Comparison of ENCODE assay signal across 9 mouse cellular contexts in genomic region chr7:80657896-80658295, GRCm38 (mm10). TPM values are rescaled to one million over a fixed set of nuclear protein-coding genes. Genes with fewer than 3 reads are reported as not detected.
DNase-seq lines count a peak whose midpoint lies in the region; ATAC-seq lines count a peak whose summit lies in the region.
"Had no signal": no experiment of that assay in that cellular context is flagged by ENCODE, and none has a peak within 500 bp of the region (broad histone marks: within the 10 kb centered on the region; RNA-seq: fewer than 3 reads in every experiment).

No protein-coding gene starts in this region.

- no peak for DNase-seq in forebrain, embryonic 10.5 days (ENCODE audit: extremely low spot score, low spot score)
- DNase-seq in 3T3-L1 (ENCODE audit: low read depth, low spot score): peak; percentile 88
- peak; percentile 77 to 87 for DNase-seq in heart, adult 18-20 months
- DNase-seq in thymus, postnatal 4 days: no peak
- DNase-seq in left cerebral cortex, adult 9 months (ENCODE audit: low spot score in 2 of 2): no peak
- no peak for DNase-seq in c-Kit-positive CD71-positive TER-119-positive erythroid progenitor cells, embryonic 14.5 days (ENCODE audit: low spot score)

- no peak overlapping the region for H3K9ac ChIP-seq in forebrain, embryonic 13.5 days
- no peak overlapping the region for H3K9ac ChIP-seq in lung, embryonic 15.5 days

- WGBS in forebrain, embryonic 13.5 days: 63% methylated on average over 8 of the region's 8 CpGs
- 90% methylated on average over 8 of the region's 8 CpGs for WGBS in forebrain, embryonic 10.5 days
- WGBS in lung, embryonic 15.5 days: 27% methylated on average over 8 of the region's 8 CpGs

- H3K27me3 ChIP-seq in forebrain, embryonic 13.5 days: no peaks in the 10 kb centered on the region
- H3K27me3 ChIP-seq in forebrain, embryonic 10.5 days (ENCODE audit: poor library complexity, severe bottlenecking): no peaks in the 10 kb centered on the region
- no peaks in the 10 kb centered on the region for H3K27me3 ChIP-seq in lung, embryonic 15.5 days
- H3K27me3 ChIP-seq: CH12.LX had no signal

- no peak overlapping the region for H3K4me3 ChIP-seq in forebrain, embryonic 13.5 days
- no peak overlapping the region for H3K4me3 ChIP-seq in forebrain, embryonic 10.5 days
- H3K4me3 ChIP-seq in lung, embryonic 15.5 days: no peak overlapping the region

- H3K36me3 ChIP-seq in forebrain, embryonic 13.5 days (ENCODE audit: poor library complexity, severe bottlenecking): no peaks in the 10 kb centered on the region
- no peaks in the 10 kb centered on the region for H3K36me3 ChIP-seq in forebrain, embryonic 10.5 days (replicated peaks)
- H3K36me3 ChIP-seq in lung, embryonic 15.5 days: no peaks in the 10 kb centered on the region

- H3K4me2 ChIP-seq in forebrain, embryonic 13.5 days: no peak overlapping the region
- peak overlapping the region; percentile 25 for H3K4me2 ChIP-seq in lung, embryonic 15.5 days

- ATAC-seq in forebrain, embryonic 13.5 days: no peak
- ATAC-seq in lung, embryonic 15.5 days (ENCODE audit: borderline replicate concordance, extremely low read depth, low FRiP score, low TSS enrichment): peak; percentile 88

- H3K9me3 ChIP-seq in forebrain, embryonic 13.5 days (replicated peaks): no peaks in the 10 kb centered on the region
- H3K9me3 ChIP-seq in forebrain, embryonic 10.5 days: no peaks in the 10 kb centered on the region
- H3K9me3 ChIP-seq in lung, embryonic 15.5 days: no peaks in the 10 kb centered on the region

- peak overlapping the region; percentile 35; the same call in 1 of the 2 replicates for H3K27ac ChIP-seq in forebrain, embryonic 13.5 days
- no peak overlapping the region for H3K27ac ChIP-seq in forebrain, embryonic 10.5 days
- H3K27ac ChIP-seq in lung, embryonic 15.5 days: peak overlapping the region; percentile 85

- peaks cover 53% of the 10 kb centered on the region for H3K4me1 ChIP-seq in forebrain, embryonic 13.5 days
- H3K4me1 ChIP-seq in forebrain, embryonic 10.5 days: peaks cover 14% of the 10 kb centered on the region
- peaks cover 62% of the 10 kb centered on the region for H3K4me1 ChIP-seq in lung, embryonic 15.5 days

RNA-seq across cellular contexts. Expression of gene Crtc3, which starts 30.8 kb away (rescaled TPM):
- polyA plus RNA-seq in forebrain, embryonic 13.5 days (2015; fragmentation: Nextera tagmentation; extraction: Ambion mirVana): 10.3 and 11.5 TPM in 2 replicates
- polyA plus RNA-seq in forebrain, embryonic 10.5 days (2016; fragmentation: Nextera tagmentation; extraction: Ambion mirVana): 7.8 and 9.3 TPM in 2 replicates
- 10 to 100 TPM; 10.3 to 11.8 TPM for total RNA-seq in heart, adult 18-20 months (2021)
- polyA plus RNA-seq in lung, embryonic 15.5 days (2015; fragmentation: Nextera tagmentation; extraction: Ambion mirVana): 22.7 and 26.1 TPM in 2 replicates

Comparison
In these comparisons a context has a peak if more than half of its experiments do, and no peak if none do; other contexts are left out.
1. DNase-seq: peak in 3T3-L1 (single experiment) and heart, adult 18-20 months (2 of 2); none in forebrain, embryonic 10.5 days (single experiment), thymus, postnatal 4 days (single experiment), left cerebral cortex, adult 9 months (0 of 2) and c-Kit-positive CD71-positive TER-119-positive erythroid progenitor cells, embryonic 14.5 days (single experiment).